Mouse (Mus musculus): Measurements from ENCODE around the gene Slc6a15. TPM values are rescaled to one million over a fixed set of nuclear protein-coding genes. Genes with fewer than 3 reads are reported as not detected.

Slc6a15 gene
- polyA plus RNA-seq, 1 experiment: not detected

DNA sequence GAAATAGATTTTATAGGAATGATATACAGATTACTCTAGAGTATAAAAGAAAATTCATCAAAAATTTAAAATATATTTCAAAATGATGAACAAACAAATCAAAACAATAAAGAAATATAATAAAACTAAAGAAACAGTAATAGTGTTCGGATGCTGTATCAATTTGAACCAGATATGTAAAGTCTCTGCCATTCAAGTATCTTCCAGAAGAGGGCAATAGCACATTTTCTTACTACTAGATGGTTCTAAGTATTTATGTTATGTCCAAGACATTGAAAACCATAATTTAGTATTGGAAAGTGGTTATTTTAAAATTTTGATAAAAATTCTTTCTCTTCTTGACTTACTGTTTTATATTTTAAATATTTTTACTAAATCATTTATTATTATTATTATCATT, 60.1 kb downstream of the Slc6a15 start:
- no peaks in the 10 kb centered on the region for H3K27me3 ChIP-seq (ENCODE audit: control insufficient read depth)
- no peak overlapping the region for H3K4me3 ChIP-seq (replicated peaks)
- TF ChIP-seq TAL1 (IDR thresholded peaks at IDR 0.05; ENCODE audit: low read length) (no peak), GATA1 (IDR thresholded peaks at IDR 0.05; ENCODE audit: low read length) (no peak)
- no peaks in the 10 kb centered on the region for H3K36me3 ChIP-seq (ENCODE audit: control insufficient read depth)
- no peaks in the 10 kb centered on the region for H3K4me1 ChIP-seq (ENCODE audit: control insufficient read depth)
- no peaks in the 10 kb centered on the region for H3K9me3 ChIP-seq (ENCODE audit: control insufficient read depth, low read length)

DNA sequence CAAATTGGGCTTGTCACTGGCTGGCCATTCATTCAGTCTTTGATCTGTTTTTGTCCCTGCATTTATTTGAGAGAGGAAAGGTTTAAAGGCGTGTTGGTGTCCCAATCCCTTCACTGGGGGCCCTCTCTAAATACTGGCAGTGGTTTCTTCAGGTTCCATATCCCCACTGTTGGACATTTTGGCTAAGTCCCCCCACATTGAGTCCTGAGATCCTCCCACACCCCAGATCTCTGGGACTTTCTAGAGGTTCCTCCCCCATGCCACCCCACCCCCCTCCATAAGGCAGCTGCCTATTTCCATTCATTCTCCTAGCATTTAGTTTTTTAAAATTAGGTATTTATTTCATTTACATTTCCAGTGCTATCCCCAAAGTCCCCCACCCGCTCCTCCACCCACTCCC, 75.0 kb downstream of the Slc6a15 start:
- H3K9me3 ChIP-seq (ENCODE audit: control insufficient read depth, low read length): no peaks in the 10 kb centered on the region
- H3K27me3 ChIP-seq (ENCODE audit: control insufficient read depth): no peaks in the 10 kb centered on the region
- H3K4me3 ChIP-seq (replicated peaks): no peak overlapping the region
- no peaks in the 10 kb centered on the region for H3K36me3 ChIP-seq (ENCODE audit: control insufficient read depth)
- TF ChIP-seq GATA1 (IDR thresholded peaks at IDR 0.05; ENCODE audit: low read length) (no peak), TAL1 (IDR thresholded peaks at IDR 0.05; ENCODE audit: low read length) (no peak)
- no peaks in the 10 kb centered on the region for H3K4me1 ChIP-seq (ENCODE audit: control insufficient read depth)

DNA sequence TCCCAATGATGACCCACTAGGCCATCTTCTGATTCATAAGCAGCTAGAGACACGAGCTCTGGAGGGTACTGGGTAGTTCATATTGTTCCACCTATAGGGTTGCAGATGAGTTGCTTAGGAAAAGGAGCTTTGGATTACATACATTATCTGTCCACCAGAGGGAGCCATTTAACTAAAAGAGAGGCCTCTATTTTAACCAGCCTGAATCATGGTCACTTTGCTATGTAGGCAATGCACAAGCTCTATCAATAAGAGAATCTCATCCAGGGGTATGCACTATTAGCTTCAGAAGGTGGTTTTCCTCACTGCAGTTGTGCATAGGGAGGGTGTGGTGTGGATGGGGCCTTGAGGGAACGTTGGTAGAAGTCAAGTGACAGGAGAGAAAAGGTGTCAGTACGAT, 75.5 kb downstream of the Slc6a15 start:
- no peaks in the 10 kb centered on the region for H3K9me3 ChIP-seq (ENCODE audit: control insufficient read depth, low read length)
- H3K4me1 ChIP-seq (ENCODE audit: control insufficient read depth): no peaks in the 10 kb centered on the region
- no peaks in the 10 kb centered on the region for H3K27me3 ChIP-seq (ENCODE audit: control insufficient read depth)
- TF ChIP-seq TAL1 (IDR thresholded peaks at IDR 0.05; ENCODE audit: low read length): no peak
- no peak for TF ChIP-seq GATA1 (IDR thresholded peaks at IDR 0.05; ENCODE audit: low read length)
- H3K4me3 ChIP-seq (replicated peaks): no peak overlapping the region
- H3K36me3 ChIP-seq (ENCODE audit: control insufficient read depth): no peaks in the 10 kb centered on the region

DNA sequence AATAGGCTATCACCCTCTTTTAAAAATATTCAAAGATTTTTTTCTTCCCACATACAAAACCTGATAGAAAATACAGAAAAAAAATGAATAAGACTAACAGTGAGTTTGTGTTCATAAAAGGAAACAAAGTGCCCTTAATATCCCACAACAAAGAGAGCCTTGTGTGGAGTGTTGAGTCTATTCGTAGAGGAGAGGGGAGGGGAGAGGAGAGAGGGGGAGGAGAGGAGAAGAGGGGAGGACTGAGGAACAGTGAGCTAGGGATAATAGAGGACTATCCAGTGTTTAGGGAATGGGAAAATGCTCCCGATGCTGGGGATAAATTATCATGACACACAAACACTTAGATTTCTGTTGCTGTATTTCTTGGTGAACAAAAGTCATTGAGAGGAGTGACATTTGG, 80.8 kb downstream of the Slc6a15 start:
- TF ChIP-seq GATA1 (IDR thresholded peaks at IDR 0.05; ENCODE audit: low read length) (no peak), TAL1 (IDR thresholded peaks at IDR 0.05; ENCODE audit: low read length) (no peak)

DNA sequence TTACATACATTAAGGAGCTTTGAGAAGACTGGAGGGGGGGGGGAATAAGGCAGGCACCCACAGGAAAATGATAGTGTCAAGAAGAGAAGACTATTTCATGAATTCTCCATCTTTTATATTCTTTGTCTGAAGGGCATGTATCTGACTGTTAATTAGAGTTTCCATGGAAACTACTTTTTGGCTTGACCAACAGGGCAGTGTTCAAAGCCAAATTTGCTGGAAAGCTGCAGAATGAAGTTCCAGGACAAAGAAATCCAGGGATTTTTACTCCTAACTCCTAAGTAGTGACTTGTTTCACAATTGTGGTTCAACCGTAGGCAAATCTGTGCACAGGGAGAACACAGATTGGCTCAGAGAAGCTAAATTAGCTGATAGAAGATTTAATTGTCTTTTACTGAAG, 90.3 kb downstream of the Slc6a15 start:
- no peak for TF ChIP-seq TAL1 (IDR thresholded peaks at IDR 0.05; ENCODE audit: low read length)
- TF ChIP-seq GATA1 (IDR thresholded peaks at IDR 0.05; ENCODE audit: low read length): no peak
- H3K36me3 ChIP-seq (ENCODE audit: control insufficient read depth): no peaks in the 10 kb centered on the region
- H3K4me3 ChIP-seq (replicated peaks): no peak overlapping the region
- no peaks in the 10 kb centered on the region for H3K4me1 ChIP-seq (ENCODE audit: control insufficient read depth)
- H3K27me3 ChIP-seq (ENCODE audit: control insufficient read depth): no peaks in the 10 kb centered on the region
- H3K9me3 ChIP-seq (ENCODE audit: control insufficient read depth, low read length): no peaks in the 10 kb centered on the region

More for the DNA sequence above, 80.8 kb downstream of the Slc6a15 start:
- Histone ChIP-seq H3K9me3 (ENCODE audit: control insufficient read depth, low read length) (no peaks in the 10 kb centered on the region), H3K4me1 (ENCODE audit: control insufficient read depth) (no peaks in the 10 kb centered on the region), H3K4me3 (replicated peaks) (no peak overlapping the region), H3K27me3 (ENCODE audit: control insufficient read depth) (no peaks in the 10 kb centered on the region), H3K36me3 (ENCODE audit: control insufficient read depth) (no peaks in the 10 kb centered on the region)

Other genes starting within 250 kb of the Slc6a15 start
- not detected in 2 replicates for gene Lrriq1, start 131.5 kb upstream of the Slc6a15 start, polyA plus RNA-seq (2012)

Measured in erythroblast, embryonic 14.5 days (primary cell).